Mouse (Mus musculus): Measurements from ENCODE around the gene Gm13539.

- TF ChIP-seq CTCF (IDR thresholded peaks at IDR 0.05; ENCODE audit: extremely low read depth, insufficient read length, insufficient replicate concordance, low read depth, low read length) (no peak), POLR2A (IDR thresholded peaks at IDR 0.05; ENCODE audit: low read depth, low read length) (no peak)
Measured at GRCm38 (mm10) chr2:25781957-25782356, at the start of gene Gm13539.
